Mouse (Mus musculus): ENCODE data around the gene Col25a1. TPM values are rescaled to one million over a fixed set of nuclear protein-coding genes. Genes with fewer than 3 reads are reported as not detected.

Col25a1 gene
- polyA plus RNA-seq, 1 experiment from 2014 or later: 4.2 TPM

GRCm38 (mm10) chr3:130633859-130634258 lies 502.6 kb downstream of the Col25a1 start:
- no peaks in the 10 kb centered on the region for H3K4me1 ChIP-seq
- H3K4me2 ChIP-seq: no peak overlapping the region
- H3K27me3 ChIP-seq (replicated peaks): no peaks in the 10 kb centered on the region
- ATAC-seq: no peak
- 60% methylated on average over 5 of the region's 5 CpGs for WGBS (ENCODE audit: insufficient replicate concordance)
- no peak overlapping the region for H3K4me3 ChIP-seq
- H3K9ac ChIP-seq: no peak overlapping the region
- no peaks in the 10 kb centered on the region for H3K9me3 ChIP-seq (replicated peaks)
- H3K36me3 ChIP-seq: no peaks in the 10 kb centered on the region
- no peak overlapping the region for H3K27ac ChIP-seq

GRCm38 (mm10) chr3:130646110-130646810 lies 515.0 kb downstream of the Col25a1 start:
- 71% methylated on average over 11 of the region's 11 CpGs for WGBS (ENCODE audit: insufficient replicate concordance)
- Histone ChIP-seq H3K4me1 (no peaks in the 10 kb centered on the region), H3K9ac (no peak overlapping the region), H3K27ac (no peak overlapping the region), H3K36me3 (no peaks in the 10 kb centered on the region), H3K4me2 (no peak overlapping the region), H3K4me3 (no peak overlapping the region), H3K27me3 (replicated peaks) (no peaks in the 10 kb centered on the region), H3K9me3 (replicated peaks) (no peaks in the 10 kb centered on the region)
- ATAC-seq: no peak

Other genes starting within 250 kb of the Col25a1 start
- gene Casp6, start 230.1 kb upstream of the Col25a1 start, polyA plus RNA-seq (2016; fragmentation: Nextera tagmentation; extraction: Ambion mirVana): 43.7 and 46.7 TPM in 2 replicates
- 6.5 and 6.6 TPM in 2 replicates for gene Mcub, start 161.3 kb upstream of the Col25a1 start, polyA plus RNA-seq (2016; fragmentation: Nextera tagmentation; extraction: Ambion mirVana)
- 15.0 and 15.2 TPM in 2 replicates for gene Sec24b, start 69.9 kb upstream of the Col25a1 start, polyA plus RNA-seq (2016; fragmentation: Nextera tagmentation; extraction: Ambion mirVana)

Data from liver, embryonic 12.5 days (tissue).